Mouse (Mus musculus): ENCODE data around the gene Tenm2.

The Tenm2 gene

GRCm38 (mm10) chr11:36140411-36140810 lies 1095.4 kb downstream of the Tenm2 start:
- intact Hi-C loops (cut with DNase I): no loop called here

- intact Hi-C loops (cut with DNase I): no loop called here
Measured at GRCm38 (mm10) chr11:36139521-36139920, 1096.2 kb downstream of the Tenm2 start.

- intact Hi-C loops (cut with DNase I): no loop called here
Measured at GRCm38 (mm10) chr11:36137840-36138239, 1097.9 kb downstream of the Tenm2 start.

GRCm38 (mm10) chr11:36137276-36137675 lies 1098.5 kb downstream of the Tenm2 start:
- intact Hi-C loops (cut with DNase I): no loop called here

GRCm38 (mm10) chr11:36134645-36135044 lies 1101.1 kb downstream of the Tenm2 start:
- intact Hi-C loops (cut with DNase I): no loop called here

- intact Hi-C loops (cut with DNase I): no loop called here
Measured at GRCm38 (mm10) chr11:36123275-36123674, 1112.5 kb downstream of the Tenm2 start.

GRCm38 (mm10) chr11:36121410-36121929 lies 1114.3 kb downstream of the Tenm2 start:
- intact Hi-C loops (cut with DNase I): no loop called here

GRCm38 (mm10) chr11:36120591-36121409 lies 1115.0 kb downstream of the Tenm2 start:
- intact Hi-C loops (cut with DNase I): no loop called here

- intact Hi-C loops (cut with DNase I): no loop called here
Measured at GRCm38 (mm10) chr11:36113326-36113725, 1122.4 kb downstream of the Tenm2 start.

GRCm38 (mm10) chr11:36108970-36109731 lies 1126.6 kb downstream of the Tenm2 start:
- intact Hi-C loops (cut with DNase I): no loop called here

- intact Hi-C loops (cut with DNase I): no loop called here
Measured at GRCm38 (mm10) chr11:36107840-36108239, 1127.9 kb downstream of the Tenm2 start.

- intact Hi-C loops (cut with DNase I): no loop called here
Measured at GRCm38 (mm10) chr11:36106639-36107038, 1129.1 kb downstream of the Tenm2 start.

- intact Hi-C loops (cut with DNase I): no loop called here
Measured at GRCm38 (mm10) chr11:36103556-36103955, 1132.2 kb downstream of the Tenm2 start.

GRCm38 (mm10) chr11:36096219-36096618 lies 1139.5 kb downstream of the Tenm2 start:
- intact Hi-C loops (cut with DNase I): no loop called here

GRCm38 (mm10) chr11:36090210-36090609 lies 1145.6 kb downstream of the Tenm2 start:
- intact Hi-C loops (cut with DNase I): no loop called here

GRCm38 (mm10) chr11:36081399-36082053 lies 1154.2 kb downstream of the Tenm2 start:
- intact Hi-C loops (cut with DNase I): no loop called here

- intact Hi-C loops (cut with DNase I): no loop called here
Measured at GRCm38 (mm10) chr11:36080766-36081165, 1155.0 kb downstream of the Tenm2 start.

- intact Hi-C loops (cut with DNase I): no loop called here
Measured at GRCm38 (mm10) chr11:36078391-36078790, 1157.4 kb downstream of the Tenm2 start.

- intact Hi-C loops (cut with DNase I): no loop called here
Measured at GRCm38 (mm10) chr11:36074015-36074567, 1161.7 kb downstream of the Tenm2 start.

- intact Hi-C loops (cut with DNase I): no loop called here
Measured at GRCm38 (mm10) chr11:36073074-36073818, 1162.5 kb downstream of the Tenm2 start.

- intact Hi-C loops (cut with DNase I): no loop called here
Measured at GRCm38 (mm10) chr11:36072646-36073045, 1163.1 kb downstream of the Tenm2 start.

All from adrenal gland (tissue).